Mouse (Mus musculus) layer of hippocampus, adult 11-12 months (tissue): ENCODE measurements at regions not wholly inside any gene's neighbourhood (a gene's known extent, or its start where the extent isn't known, plus 50 kb on each side); places are given as distances from the start of the nearest gene placed in this dataset.
A peak's percentile ranks its signal among the peaks of the same experiment; 100 is the strongest.

Experiments used
- DNase-seq: peaks from one replicate; pipeline ENCODE4 v3.0.0; 2022; ENCODE audit warnings: low spot score

DNA sequence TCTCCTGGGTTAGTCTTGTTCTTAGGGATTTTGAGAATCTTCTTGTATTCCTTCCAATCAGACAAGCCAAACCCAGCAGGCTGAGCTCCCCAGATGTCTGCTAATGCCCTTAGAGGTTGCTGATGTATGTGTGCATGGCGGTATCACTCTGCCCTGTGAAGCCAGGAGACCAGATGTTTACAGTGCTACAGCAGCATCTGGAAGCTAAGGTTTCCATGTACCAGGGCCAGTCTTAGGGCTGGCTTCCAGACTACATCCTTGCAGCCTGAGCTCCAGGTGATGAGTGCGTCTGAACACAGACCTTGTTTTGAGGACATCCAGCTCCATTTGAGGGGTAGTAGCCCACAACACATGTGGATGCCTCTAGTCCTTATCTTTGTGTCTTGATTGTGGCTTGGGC, 241.7 kb downstream of the Ttc32 start:
- DNase-seq: no peak

- no peak for DNase-seq
Observed at GRCm38 (mm10) chr12:9274181-9274580, 244.4 kb downstream of the Ttc32 start.

DNA sequence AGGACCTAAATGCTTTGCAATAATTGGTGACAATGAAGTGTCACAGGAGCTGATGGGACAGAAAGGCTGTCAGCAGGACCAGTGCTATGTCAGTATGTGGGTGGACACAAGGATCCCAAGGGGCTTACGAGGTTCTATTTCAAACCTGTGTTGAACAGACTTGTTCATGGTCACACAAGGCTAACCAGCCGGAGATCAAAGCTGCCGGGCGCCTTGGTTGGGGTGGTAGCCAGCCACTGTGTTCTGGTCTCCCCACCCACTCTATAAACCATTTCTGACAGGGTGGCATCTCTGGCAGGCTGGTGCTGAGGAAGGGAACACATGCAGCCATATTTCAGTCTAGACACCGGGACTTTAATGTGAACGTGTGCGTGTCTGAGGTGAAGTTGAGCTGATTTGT, 245.9 kb downstream of the Ttc32 start:
- no peak for DNase-seq

DNA sequence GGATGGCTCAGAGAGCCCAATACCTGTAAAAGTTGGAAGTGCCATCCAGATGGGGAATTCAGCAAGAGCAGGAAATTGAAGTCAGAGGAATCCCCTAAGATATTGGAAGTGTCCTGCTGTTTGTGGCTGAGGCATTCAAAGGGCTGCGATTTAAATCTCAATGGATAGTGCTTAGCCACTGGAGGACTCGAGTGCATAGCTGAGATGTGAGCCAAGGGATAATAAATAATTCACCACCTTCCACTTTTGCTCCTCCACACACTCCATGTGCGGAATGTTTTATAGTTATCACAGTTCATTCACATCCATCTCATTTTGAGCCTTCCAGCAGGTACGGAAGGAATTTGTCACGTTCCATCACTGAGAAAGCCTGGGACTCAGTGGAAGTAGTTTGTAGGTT, 248.9 kb downstream of the Ttc32 start:
- no peak for DNase-seq

DNA sequence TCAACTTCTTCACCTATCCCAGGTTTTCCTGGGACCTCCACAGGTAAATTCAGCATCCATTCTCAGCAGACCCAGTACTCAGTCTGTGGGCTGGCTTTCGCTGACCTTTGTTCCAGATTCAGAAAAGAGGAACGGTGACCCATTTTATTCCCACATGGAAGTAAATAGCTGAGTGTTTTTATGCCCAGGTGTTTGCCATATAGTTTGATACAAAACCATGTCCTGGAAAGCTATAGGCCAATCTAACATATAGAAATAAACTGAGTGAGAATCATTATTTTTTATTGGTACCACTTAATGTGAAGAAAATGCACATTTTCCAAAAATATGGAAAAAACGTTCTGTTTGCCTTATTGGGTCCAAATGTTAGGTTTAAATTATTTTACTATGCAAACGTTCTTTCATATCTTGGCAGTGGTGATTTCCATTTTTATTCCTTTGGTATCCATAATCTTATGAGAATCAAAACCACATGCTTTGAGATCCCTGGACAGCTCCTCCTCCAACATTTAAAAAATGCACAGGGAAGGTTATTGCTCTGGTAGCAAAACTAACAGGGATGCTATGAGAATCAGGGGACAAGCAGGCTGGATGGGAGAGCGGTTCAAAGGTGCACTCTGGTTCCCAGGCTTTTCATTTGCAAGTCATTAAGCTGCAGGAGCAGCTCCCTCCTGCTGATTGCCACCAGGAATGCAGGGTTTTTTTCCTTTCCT, 250.3 kb downstream of the Ttc32 start:
- no peak for DNase-seq

DNA sequence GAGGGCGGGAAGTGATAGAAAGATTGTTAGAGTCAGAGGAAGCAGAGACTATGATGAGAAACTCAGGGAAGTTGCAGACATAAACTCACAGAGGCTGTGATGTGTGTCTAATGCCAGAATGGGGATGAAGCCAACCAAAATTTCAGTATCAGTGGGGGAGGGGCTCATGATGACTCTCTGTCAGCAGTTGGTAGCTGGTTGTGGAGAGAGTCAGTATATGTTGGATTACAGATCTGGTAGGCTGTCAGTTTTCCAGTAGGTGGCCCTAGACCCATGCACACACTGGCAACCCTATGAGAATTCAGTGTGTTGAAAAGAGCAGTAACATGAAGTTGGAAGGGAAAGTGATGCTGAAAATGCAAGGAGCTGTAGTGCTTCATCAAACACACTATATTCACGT, 257.5 kb downstream of the Ttc32 start:
- DNase-seq: no peak

DNA sequence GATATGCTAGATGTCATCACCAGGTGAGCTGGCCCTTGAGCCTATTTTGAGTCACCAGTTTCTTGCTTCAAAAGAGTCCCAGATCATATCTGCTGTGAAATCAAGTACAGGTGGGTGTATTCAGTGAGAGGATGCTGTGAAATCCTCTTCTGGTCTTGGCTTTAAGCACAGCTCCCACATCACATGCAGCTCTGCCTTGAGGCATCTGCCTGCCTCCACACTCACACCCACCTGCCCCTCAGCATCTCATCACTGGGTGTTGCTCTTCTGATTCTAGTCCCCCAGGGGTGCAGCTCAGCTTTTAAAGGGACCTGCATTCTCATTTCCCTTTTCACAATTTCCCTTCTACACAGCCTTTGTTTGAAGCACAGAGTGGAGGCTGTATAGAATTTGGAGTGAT, 262.9 kb downstream of the Ttc32 start:
- no peak for DNase-seq

DNA sequence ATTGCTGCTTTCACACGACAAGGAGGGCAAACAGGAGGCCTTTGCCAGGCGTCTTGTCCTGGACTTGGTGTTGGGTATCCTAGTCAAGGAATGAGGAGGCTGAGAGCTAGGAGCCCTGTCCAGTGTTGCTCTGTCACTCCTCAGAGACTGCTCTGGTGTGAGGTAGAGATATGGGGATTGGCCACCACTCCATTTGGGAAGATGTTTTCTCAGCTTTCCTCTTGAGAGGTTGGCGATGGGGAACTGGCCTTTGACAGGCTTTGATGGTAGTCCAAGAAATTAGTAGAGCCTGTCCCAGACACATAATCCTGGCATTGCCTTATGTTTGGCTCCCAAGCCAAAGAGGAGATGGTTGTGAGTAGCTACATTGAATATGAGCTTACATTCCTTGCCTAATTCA, 265.4 kb downstream of the Ttc32 start:
- DNase-seq: no peak

GRCm38 (mm10) chr12:9298848-9299655, 269.3 kb downstream of the Ttc32 start:
- no peak for DNase-seq

- DNase-seq: peak; percentile 20
Observed at GRCm38 (mm10) chr12:9304146-9304545, 265.8 kb upstream of the Osr1 start.

DNA sequence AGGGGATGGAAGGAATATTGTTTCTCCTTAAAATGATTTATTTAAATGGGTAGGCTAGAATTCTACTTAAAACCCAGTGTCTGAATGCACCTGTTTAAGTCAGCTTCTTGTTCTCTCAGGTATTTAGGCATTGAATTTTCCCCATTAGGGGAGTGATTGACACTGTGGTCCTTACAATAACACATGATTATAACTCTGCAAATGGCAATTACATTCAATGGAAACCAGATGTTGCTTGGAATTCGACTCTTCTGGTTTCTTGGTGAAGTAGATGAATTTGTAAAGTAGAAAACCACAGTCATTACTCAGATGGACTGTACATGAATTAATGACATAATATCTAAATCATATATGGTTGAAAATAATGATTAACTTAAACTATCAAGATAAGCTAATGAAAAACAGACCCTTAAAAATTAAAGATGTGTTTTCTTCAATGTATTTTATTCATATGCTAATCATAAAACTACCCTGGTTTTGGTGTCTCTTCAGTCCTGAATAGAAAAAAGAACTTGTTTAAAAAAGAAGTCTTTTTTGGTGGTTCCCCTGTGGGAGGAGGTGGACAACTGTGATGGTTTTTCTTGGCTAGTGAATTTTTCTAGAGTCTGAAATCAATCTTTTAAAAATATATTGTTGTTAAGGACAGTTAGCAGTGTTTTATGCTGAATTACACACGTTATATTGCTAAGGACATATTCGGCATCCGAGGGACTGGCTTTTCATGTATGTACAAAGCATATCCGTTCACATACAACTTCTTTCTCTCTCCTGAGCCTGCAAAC, 231.8 kb upstream of the Osr1 start:
- DNase-seq: no peak

DNA sequence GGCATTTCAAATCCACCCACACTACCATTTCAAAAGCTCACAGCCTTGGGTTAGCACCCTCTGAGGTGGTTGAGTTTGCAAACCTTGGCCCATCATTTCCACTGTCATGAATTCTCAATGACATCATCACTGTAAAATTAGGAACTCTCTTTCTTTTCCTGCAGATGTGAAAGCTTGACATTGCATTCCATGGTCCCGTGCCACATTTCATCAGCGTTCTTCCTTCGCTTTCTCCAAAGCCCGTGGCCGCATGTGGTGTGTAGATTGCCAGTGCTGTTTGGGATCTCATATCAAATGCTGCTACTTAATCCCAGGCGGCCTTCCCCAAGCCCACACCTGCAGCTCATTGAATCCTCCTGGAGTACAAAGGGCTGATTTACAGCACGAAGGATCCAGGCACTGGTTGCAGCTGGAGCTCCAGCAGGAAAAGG, 231.1 kb upstream of the Osr1 start:
- no peak for DNase-seq

- DNase-seq: no peak
Observed at GRCm38 (mm10) chr12:9340769-9341168, 229.1 kb upstream of the Osr1 start.

DNA sequence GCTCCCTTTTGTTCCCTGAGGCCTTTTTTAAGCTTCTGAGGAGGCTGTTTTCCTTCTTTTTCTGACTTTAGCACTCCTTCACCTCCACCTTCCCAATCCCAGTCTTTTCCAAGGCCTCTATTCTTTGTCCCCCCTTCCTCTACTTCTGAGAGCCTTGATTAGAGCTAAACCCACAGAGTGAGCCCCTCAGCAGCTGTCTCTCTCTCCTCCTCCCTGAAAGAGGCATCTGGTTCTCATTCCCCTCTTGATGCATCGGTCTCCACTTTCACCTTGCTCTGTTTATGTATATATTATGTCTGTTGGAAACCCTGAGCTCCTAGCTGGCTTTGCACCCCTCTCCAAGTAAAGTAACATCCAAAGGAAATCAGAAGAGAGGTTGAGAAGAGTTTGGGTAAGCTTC, 224.6 kb upstream of the Osr1 start:
- DNase-seq: no peak

GRCm38 (mm10) chr12:9355512-9355911, 214.4 kb upstream of the Osr1 start:
- DNase-seq: no peak

GRCm38 (mm10) chr12:9357856-9358255, 212.1 kb upstream of the Osr1 start:
- DNase-seq: no peak

GRCm38 (mm10) chr12:9358872-9359271, 211.0 kb upstream of the Osr1 start:
- no peak for DNase-seq

DNA sequence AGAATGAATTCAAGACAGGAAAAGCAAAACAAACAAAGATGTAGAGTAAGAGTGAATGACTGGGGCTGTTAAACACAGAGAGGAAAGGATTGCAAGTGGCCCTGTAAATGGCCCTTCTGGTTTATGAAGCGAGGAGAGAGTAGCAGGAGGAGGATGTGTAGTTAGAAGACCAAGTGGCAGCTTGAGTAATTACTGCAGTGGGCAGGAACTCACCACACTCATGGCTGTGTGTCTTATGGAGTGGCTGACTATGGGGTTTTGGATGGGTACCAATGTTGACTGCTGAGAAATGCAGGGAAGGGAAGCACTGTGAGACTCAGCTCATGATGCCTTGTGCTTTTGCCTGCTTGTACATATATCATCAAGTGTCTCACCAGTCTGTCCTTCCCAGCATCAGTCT, 204.0 kb upstream of the Osr1 start:
- no peak for DNase-seq

DNA sequence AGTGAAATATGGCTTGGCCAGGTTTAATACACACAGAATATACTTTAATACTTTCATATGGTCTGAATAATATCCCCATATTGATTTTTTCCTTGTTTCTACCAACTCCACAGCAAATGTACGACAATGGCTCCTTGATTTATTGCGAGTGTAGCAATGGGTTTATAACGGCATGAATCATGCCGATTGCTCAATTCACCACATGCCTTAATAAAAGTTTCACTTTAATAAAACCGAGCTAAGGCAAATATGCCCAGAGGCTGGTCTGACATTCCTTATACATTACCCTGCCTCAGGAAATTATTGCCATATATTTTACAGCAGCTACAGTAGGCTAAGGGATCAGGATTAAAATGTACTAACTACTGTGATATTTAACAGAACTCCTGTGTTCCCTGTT, 201.2 kb upstream of the Osr1 start:
- DNase-seq: no peak

GRCm38 (mm10) chr12:9401956-9402355, 168.0 kb upstream of the Osr1 start:
- no peak for DNase-seq

DNA sequence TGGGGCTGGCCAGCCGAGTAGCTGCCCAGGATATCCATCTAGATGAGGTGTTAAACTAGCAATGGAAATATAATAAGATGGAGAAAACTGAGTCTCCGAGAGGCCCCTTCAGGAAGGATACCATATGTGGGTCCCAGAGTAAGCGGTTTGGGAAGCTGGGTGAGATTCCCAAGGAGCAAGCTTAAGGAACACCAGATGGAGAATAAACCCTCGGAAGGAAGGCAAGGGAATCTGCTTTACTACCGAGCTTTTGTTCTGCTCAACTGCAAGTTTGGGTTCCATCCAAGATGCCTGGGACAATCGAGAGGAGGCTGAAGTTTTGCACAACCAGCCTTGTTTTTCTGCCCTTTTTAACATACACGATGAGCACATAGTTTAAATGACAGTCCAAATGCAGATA, 164.9 kb upstream of the Osr1 start:
- peak; percentile 6 for DNase-seq

DNA sequence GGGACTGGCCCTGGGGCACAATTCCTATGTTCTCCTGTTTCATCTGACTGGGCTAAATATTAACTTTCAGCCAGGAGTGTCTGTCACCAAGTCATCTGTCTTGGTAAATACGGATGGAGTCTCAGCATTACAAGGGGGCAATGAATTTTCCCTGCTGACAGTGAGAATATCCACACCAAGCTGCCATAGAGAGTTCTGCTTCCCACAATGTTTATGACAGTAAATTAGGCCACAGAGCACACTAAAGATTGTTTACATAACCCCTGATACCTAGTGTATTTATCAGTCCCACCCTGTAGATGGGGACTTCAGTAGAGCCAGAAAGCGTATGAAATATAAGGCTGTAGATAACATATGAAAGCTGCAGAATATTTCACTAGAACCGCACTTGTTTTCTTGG, 150.6 kb upstream of the Osr1 start:
- no peak for DNase-seq

DNA sequence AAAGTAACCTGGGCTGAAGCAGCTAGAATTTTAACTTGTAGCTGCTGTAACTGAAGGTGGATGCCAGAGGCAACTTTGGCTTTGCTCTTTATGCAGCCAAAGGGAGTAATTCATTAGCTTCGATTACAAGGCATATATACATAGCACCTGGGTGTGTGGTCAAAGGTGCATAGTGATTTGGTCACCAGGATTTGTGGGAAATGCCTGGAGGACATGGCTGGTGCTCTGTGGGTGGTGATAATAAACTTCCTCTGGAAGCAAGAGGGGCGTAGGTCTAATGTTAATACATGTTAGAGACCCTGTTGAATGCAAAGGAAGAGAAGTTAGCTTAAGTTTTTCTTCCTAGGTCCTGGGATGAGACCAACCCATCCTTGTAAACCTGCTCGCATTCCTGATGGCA, 139.3 kb upstream of the Osr1 start:
- no peak for DNase-seq
